Mouse (Mus musculus) ES-E14 (cell line): ENCODE data around the gene Crk. TPM values are rescaled to one million over a fixed set of nuclear protein-coding genes. Genes with fewer than 3 reads are reported as not detected.

Source experiments
- DNase-seq: peaks from one replicate; pipeline ENCODE4 v3.0.0-alpha.2; 2013; ENCODE audit warnings: low read depth, low spot score
- H3K27ac ChIP-seq: 2 replicates; pipeline ENCODE4 v1.5.1; 2012; ENCODE audit warnings: low read depth, mild to moderate bottlenecking, low read length, moderate library complexity, mixed read lengths; ENCODE audit not compliant: poor library complexity, insufficient read depth, severe bottlenecking
- H3K36me3 ChIP-seq: 2 replicates; pipeline ENCODE4 v1.6.1; 2012; ENCODE audit warnings: mild to moderate bottlenecking, low read length, moderate library complexity, mixed read lengths; ENCODE audit not compliant: control insufficient read depth, poor library complexity, insufficient read depth, severe bottlenecking
- H3K4me1 ChIP-seq, 2 experiments: fragments of 150-350 bp in 1 of 2; sonication (generic) in 1 of 2; 2 replicates each; pipeline ENCODE4 v1.6.1; 2012; ENCODE audit warnings: low read length in 2 of 2, mild to moderate bottlenecking in 1 of 2, mixed read lengths in 1 of 2; ENCODE audit not compliant: control insufficient read depth in 2 of 2, insufficient read depth in 2 of 2, poor library complexity in 1 of 2
- H3K4me3 ChIP-seq, 2 experiments: fragments of 150-350 bp in 1 of 2; sonication (generic) in 1 of 2; 2 replicates each; pipeline ENCODE4 v1.5.1; 2012; ENCODE audit warnings: low read length in 2 of 2, low read depth in 1 of 2, mild to moderate bottlenecking in 1 of 2, mixed read lengths in 1 of 2; ENCODE audit not compliant: insufficient read depth in 1 of 2, poor library complexity in 1 of 2, severe bottlenecking in 1 of 2
- H3K9ac ChIP-seq: 2 replicates; pipeline ENCODE4 v1.6.1; 2012; ENCODE audit warnings: low read depth, mild to moderate bottlenecking, low read length, mixed read lengths; ENCODE audit not compliant: poor library complexity, insufficient read depth, severe bottlenecking
- H3K9me3 ChIP-seq: fragments of 150-350 bp; sonication (generic); 2 replicates; pipeline ENCODE4 v1.6.1; 2012; ENCODE audit warnings: low read depth, mild to moderate bottlenecking, low read length; ENCODE audit not compliant: control insufficient read depth, insufficient read depth
- CHD2 ChIP-seq: IDR thresholded peaks from 2 replicates; pipeline ENCODE4 v1.6.1; 2014; ENCODE audit warnings: mild to moderate bottlenecking, low read depth, low read length, inconsistent platforms
- HCFC1 ChIP-seq: IDR thresholded peaks from 2 replicates; pipeline ENCODE4 v1.6.1; 2012; ENCODE audit warnings: low read length, inconsistent platforms, borderline replicate concordance; ENCODE audit not compliant: insufficient read depth
- MAFK ChIP-seq: IDR thresholded peaks from 2 replicates; pipeline ENCODE4 v1.6.1; 2014; ENCODE audit warnings: mild to moderate bottlenecking, low read depth, low read length, inconsistent platforms; ENCODE audit not compliant: insufficient read depth
- ZC3H11A ChIP-seq: IDR thresholded peaks from 2 replicates; pipeline ENCODE4 v1.6.1; 2012; ENCODE audit warnings: low read depth, mild to moderate bottlenecking, inconsistent platforms, low read length, borderline replicate concordance
- ZNF384 ChIP-seq: IDR thresholded peaks from 2 replicates; pipeline ENCODE4 v1.6.1; 2012; ENCODE audit warnings: low read depth, low read length, inconsistent platforms
- in situ Hi-C, 2 experiments: fragments of 600-800 bp; cut with MboI; formaldehyde crosslinking; loops; one replicate each; pipeline ENCODE4 v1.15.1; 2025; ENCODE audit warnings: low sequenced_read_pairs in 2 of 2, inconsistent platforms in 1 of 2; ENCODE audit not compliant: unreplicated experiment in 2 of 2
- total RNA-seq: library from RNA; depleted of rRNA; stranded (reverse); fragments of 300-350 nt; gene quantifications from 2 replicates; pipeline ENCODE4 v1.2.3, GENCODE M21; 2012; rRNA removed

Crk gene
- total RNA-seq: 68.1 and 71.3 TPM in 2 replicates

DNA sequence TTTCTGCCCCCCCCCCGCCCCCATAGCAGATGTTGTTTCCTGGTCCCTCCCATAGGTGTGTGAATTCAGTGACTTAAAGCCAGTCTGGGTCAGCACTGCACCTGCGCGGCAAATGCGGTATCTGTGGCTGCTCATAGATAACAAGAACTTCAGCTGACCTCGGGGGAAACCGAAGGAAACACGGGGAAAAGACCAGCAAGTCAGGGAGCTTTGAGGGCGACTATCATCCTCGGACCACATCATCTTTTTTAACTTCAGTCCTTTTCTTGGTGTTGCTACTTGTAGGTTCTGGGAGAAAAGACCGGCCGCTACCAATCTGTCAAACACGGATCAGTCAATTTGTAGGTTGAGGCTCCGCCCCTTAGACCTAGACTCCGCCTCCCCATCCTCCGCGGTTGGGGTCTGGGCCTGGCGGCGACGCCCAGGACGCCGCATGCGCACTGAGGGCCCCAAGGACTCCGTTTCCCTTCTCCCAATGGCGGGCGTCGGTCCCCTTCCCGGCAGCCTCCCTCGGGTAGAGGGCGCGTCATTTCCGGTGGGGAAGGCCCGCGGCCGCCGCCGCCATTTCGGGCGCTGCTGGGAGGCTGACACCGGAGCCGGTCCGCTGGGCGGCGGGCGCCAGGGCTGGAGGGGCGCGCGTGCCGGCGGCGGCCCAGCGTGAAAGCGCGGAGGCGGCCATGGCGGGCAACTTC is at the start of gene Crk:
Gene Crk (plus strand): TSS at position 513 of the 692 bp plus-strand sequence.
- H3K27ac ChIP-seq: peak within 1 kb of the TSS; percentile 94
- TF ChIP-seq HCFC1 (peak; percentile 90), CHD2 (no peak)
- peak within 1 kb of the TSS; percentile 88 to 99 for H3K4me3 ChIP-seq
- peaks cover 5% of the 10 kb centered on the region for H3K36me3 ChIP-seq
- H3K9ac ChIP-seq: peak within 1 kb of the TSS; percentile 99
- no peaks in the 10 kb centered on the region for H3K9me3 ChIP-seq
- peak; percentile 99 for DNase-seq
- peaks cover 0 to 7% of the 10 kb centered on the region in 2 experiments; a peak in 2 of 4 replicates for H3K4me1 ChIP-seq
- in situ Hi-C loops: no loop called here

DNA sequence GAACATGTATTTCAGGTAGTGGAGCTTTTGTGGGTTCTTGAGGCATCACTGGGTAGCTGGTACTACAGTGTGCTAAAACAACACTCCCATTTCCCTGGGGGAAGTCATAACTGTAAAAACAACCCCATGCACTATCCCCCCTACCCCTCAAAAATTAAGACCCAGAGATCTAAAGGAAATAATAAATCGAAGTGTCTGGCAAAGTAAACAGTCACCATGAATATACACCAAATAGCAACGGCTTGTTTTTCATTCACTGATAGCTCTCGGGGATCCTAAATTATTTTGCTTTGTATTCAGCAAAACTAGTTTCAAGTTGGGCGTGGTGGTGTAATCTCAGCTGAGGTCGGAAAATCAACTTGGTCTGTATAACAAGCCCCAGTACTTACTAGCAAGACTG is 49.0 kb upstream of the Crk start:
- no peak for DNase-seq
- Histone ChIP-seq H3K9me3 (no peaks in the 10 kb centered on the region), H3K9ac (peak overlapping the region; percentile 82; the same call in 1 of the 2 replicates), H3K4me3 (peak overlapping the region; percentile 76), H3K4me1 (peaks cover 0 to 7% of the 10 kb centered on the region in 2 experiments; a peak in 3 of 4 replicates), H3K36me3 (peaks cover 8% of the 10 kb centered on the region), H3K27ac (peak overlapping the region; percentile 16; the same call in 1 of the 2 replicates)
- in situ Hi-C loops: no loop called here
- TF ChIP-seq MAFK (no peak), ZC3H11A (no peak), ZNF384 (no peak), CHD2 (no peak), HCFC1 (no peak)

DNA sequence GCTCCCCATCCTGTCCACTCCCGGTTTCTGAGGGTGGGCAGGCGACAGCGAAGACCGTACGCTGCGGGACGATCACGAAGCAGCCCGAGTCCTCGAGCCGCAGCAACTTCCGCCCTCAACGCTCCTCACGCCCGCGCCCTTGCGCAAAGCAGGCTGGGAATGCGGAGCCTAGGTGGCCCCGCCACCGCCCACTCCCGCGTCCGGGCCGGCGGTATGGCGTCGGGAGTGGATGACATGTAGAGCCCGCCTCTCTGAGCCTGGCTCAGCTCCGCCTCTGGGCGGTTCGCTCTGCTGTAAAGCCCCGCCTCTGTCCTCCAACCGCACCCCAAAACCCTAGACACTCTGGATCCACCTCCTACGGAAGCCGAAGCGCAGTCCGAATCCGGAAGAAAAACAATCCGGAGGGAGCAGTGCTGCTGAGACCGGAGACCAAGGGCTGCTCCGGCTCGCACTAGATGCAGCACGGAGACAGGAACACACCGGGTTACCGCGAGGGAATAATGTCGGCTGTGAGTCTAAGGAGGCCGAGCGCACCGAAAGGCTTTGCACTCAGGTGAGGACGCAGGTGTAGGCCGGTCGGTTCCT is 48.3 kb upstream of the Crk start, which contains the start of gene Inpp5k:
Gene Inpp5k (plus strand): TSS at position 344 of the 585 bp plus-strand sequence.
- Histone ChIP-seq H3K9ac (peak within 1 kb of the TSS; percentile 82), H3K4me3 (peak within 1 kb of the TSS; percentile 76 to 89), H3K9me3 (no peaks in the 10 kb centered on the region), H3K4me1 (peaks cover 0 to 7% of the 10 kb centered on the region in 2 experiments; a peak in 3 of 4 replicates), H3K27ac (peak within 1 kb of the TSS; percentile 16; the same call in 1 of the 2 replicates), H3K36me3 (peaks cover 13% of the 10 kb centered on the region)
- peak; percentile 96 for DNase-seq
- no peak for TF ChIP-seq MAFK
- TF ChIP-seq CHD2: no peak
- TF ChIP-seq ZNF384: no peak
- TF ChIP-seq HCFC1: peak; percentile 64; the same call in 1 of the 2 replicates
- in situ Hi-C loops: no loop called here

DNA sequence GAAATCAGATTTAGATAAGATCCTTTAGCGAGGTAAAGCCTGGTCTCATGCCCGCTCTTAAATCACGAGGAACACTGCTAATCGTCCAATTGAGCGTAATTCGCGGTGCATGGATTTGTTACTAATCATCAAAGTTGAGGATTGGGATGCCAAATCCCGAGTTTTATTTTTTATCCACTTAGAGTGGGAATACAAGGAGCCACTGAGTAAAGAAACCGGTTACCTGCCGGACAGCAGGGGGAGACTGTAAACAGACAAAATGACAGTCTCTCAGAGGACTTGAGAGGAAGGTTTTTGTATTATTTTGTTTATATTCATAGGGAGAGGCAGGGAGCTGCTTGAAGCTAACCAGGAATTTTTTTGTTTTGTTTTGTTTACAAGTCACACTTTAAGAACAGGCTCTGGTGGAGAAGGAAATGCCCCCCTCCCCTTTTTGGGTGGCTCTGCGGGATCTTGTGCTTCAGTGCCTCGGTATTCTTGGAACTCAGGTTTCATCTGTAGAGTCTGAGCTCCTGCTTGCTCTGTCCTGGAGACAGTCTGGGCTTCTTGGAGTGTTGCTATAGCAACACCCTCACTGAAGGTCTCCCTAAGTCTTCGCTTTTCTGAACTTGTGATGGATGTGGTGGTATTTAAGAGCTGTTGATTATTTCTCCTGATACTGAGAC is 47.4 kb upstream of the Crk start:
- in situ Hi-C loops: no loop called here
- no peak for TF ChIP-seq ZNF384
- no peak for TF ChIP-seq MAFK

More for the DNA sequence above, 47.4 kb upstream of the Crk start:
- no peak for DNase-seq
- Histone ChIP-seq H3K4me3 (peak overlapping the region; percentile 75 to 89), H3K4me1 (peaks cover 0 to 4% of the 10 kb centered on the region in 2 experiments; a peak in 2 of 4 replicates), H3K27ac (no peak overlapping the region), H3K9ac (peak overlapping the region; percentile 82), H3K36me3 (peaks cover 11% of the 10 kb centered on the region), H3K9me3 (no peaks in the 10 kb centered on the region)
